Mouse (Mus musculus): Measurements from ENCODE around the gene Enox2. TPM values are rescaled to one million over a fixed set of nuclear protein-coding genes. Genes with fewer than 3 reads are reported as not detected.

Enox2 gene
- polyA plus RNA-seq, 1 experiment from 2014 or later: 7.4 TPM

DNA sequence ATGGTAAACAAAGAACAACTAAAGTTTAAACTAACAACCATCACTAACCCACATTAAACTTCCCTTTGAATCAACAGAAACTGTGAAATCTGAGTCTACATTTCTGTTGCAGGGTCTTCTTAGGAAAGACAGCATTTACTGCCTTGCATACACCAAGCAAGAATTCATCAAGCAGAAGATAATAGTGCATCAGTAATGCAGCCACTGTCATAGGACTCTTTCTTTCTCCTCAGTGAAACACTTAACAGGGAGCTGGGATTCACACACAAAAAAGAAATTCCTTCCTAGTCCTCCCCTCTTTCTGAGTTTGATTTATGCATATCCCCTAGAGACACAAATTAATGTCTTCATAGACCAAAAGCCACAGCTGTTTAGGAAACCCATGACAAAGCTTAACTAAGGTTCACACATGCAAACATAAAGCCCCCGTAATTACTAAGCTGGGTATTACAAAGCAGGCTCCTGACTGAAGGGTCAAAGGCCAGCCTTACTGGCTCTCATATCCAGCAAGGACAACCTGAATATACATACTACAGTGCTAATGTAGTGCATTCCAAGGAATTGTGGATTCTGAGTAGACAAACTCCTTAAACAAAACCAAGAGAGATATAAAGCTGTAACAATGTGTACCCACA is 62.1 kb downstream of the Enox2 start:
- 46% methylated on average over 1 of the region's 1 CpGs for WGBS
- no peak overlapping the region for H3K4me3 ChIP-seq (ENCODE audit: low read depth, low read length)
- H3K36me3 ChIP-seq (ENCODE audit: insufficient read depth): no peaks in the 10 kb centered on the region
- TF ChIP-seq CTCF (IDR thresholded peaks at IDR 0.05; ENCODE audit: low read depth): no peak
- H3K9me3 ChIP-seq (ENCODE audit: low read depth, low read length): no peaks in the 10 kb centered on the region
- no peak for ATAC-seq (ENCODE audit: insufficient read depth)
- no peaks in the 10 kb centered on the region for H3K27me3 ChIP-seq (ENCODE audit: insufficient read depth, low read length)
- H3K27ac ChIP-seq (ENCODE audit: low read depth): no peak overlapping the region
- no peak overlapping the region for H3K9ac ChIP-seq
- H3K4me2 ChIP-seq: no peak overlapping the region
- no peaks in the 10 kb centered on the region for H3K4me1 ChIP-seq (ENCODE audit: insufficient read depth)
- no peak for DNase-seq

DNA sequence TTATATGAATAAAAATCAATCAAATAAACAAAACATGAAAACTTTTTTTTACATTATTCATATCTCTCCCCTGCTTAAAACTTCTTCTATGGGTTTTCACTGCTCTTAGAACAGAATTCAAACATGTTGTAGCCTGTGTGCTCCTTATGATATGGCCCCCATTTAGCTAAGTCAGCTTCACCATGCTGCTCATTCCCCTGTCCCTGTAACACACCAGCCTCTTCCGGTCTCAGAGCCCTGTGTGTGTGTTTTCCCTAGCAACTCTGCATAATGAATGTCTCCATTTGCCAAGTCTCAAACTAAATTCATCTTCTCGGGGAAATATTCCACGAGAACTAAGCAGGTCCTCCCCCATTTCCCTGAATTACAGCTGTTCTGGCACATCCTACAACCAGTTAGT is 71.6 kb downstream of the Enox2 start:
- Histone ChIP-seq H3K9ac (no peak overlapping the region), H3K9me3 (ENCODE audit: low read depth, low read length) (no peaks in the 10 kb centered on the region), H3K36me3 (ENCODE audit: insufficient read depth) (no peaks in the 10 kb centered on the region), H3K27ac (ENCODE audit: low read depth) (no peak overlapping the region), H3K4me1 (ENCODE audit: insufficient read depth) (no peaks in the 10 kb centered on the region), H3K4me3 (ENCODE audit: low read depth, low read length) (no peak overlapping the region), H3K4me2 (no peak overlapping the region), H3K27me3 (ENCODE audit: insufficient read depth, low read length) (no peaks in the 10 kb centered on the region)
- 59% methylated on average over 3 of the region's 3 CpGs for WGBS
- no peak for TF ChIP-seq CTCF (IDR thresholded peaks at IDR 0.05; ENCODE audit: low read depth)
- DNase-seq: no peak
- ATAC-seq (ENCODE audit: insufficient read depth): no peak

DNA sequence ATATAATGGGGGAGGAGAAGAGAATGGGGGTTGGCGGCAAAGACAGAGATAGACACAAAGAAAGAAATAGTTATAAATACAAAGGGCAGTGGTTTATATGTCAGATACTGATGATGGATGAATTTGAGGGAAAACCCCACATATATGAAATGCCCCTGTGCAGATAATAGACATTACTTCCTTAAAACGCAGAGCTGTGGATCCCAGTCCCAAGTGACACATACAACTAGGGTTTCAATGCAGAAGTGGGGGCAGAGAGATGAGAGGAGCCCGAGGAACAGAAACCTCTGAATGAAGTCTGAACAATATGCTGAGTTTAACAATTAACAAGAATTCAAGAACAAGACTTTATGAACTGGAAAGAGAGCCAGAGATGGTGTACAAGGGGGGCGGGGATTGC is 91.7 kb downstream of the Enox2 start:
- TF ChIP-seq CTCF (IDR thresholded peaks at IDR 0.05; ENCODE audit: low read depth): no peak
- Histone ChIP-seq H3K36me3 (ENCODE audit: insufficient read depth) (no peaks in the 10 kb centered on the region), H3K4me1 (ENCODE audit: insufficient read depth) (no peaks in the 10 kb centered on the region), H3K4me3 (ENCODE audit: low read depth, low read length) (no peak overlapping the region), H3K27me3 (ENCODE audit: insufficient read depth, low read length) (no peaks in the 10 kb centered on the region), H3K4me2 (no peak overlapping the region), H3K9me3 (ENCODE audit: low read depth, low read length) (no peaks in the 10 kb centered on the region), H3K27ac (ENCODE audit: low read depth) (no peak overlapping the region), H3K9ac (no peak overlapping the region)
- ATAC-seq (ENCODE audit: insufficient read depth): no peak
- no peak for DNase-seq
- 76% methylated on average over 4 of the region's 4 CpGs for WGBS

DNA sequence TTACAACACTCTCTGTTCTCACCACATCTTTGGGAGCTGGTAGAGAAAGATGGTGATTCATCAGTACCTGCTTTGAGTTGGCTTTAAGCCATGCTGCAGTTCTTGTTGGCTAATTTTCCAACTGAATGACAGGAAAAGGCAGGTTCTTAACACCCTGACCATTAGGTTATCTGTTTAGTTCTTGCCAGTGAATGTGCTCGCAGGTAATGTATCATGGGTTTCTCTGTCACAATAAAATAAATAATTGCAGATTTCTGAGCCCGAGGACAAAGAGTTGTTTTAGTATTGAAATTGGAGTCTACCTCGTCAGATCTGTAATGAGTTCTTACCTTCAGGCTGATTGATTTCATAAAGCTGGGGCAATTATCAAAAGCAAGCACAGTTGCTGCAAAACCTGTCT is 106.9 kb downstream of the Enox2 start:
- no peak overlapping the region for H3K4me2 ChIP-seq
- 51% methylated on average over 3 of the region's 3 CpGs for WGBS
- no peaks in the 10 kb centered on the region for H3K27me3 ChIP-seq (ENCODE audit: insufficient read depth, low read length)
- no peak overlapping the region for H3K4me3 ChIP-seq (ENCODE audit: low read depth, low read length)
- H3K9me3 ChIP-seq (ENCODE audit: low read depth, low read length): no peaks in the 10 kb centered on the region
- TF ChIP-seq CTCF (IDR thresholded peaks at IDR 0.05; ENCODE audit: low read depth): no peak
- H3K27ac ChIP-seq (ENCODE audit: low read depth): no peak overlapping the region
- DNase-seq: no peak
- no peak for ATAC-seq (ENCODE audit: insufficient read depth)
- no peak overlapping the region for H3K9ac ChIP-seq
- no peaks in the 10 kb centered on the region for H3K36me3 ChIP-seq (ENCODE audit: insufficient read depth)
- H3K4me1 ChIP-seq (ENCODE audit: insufficient read depth): no peaks in the 10 kb centered on the region

DNA sequence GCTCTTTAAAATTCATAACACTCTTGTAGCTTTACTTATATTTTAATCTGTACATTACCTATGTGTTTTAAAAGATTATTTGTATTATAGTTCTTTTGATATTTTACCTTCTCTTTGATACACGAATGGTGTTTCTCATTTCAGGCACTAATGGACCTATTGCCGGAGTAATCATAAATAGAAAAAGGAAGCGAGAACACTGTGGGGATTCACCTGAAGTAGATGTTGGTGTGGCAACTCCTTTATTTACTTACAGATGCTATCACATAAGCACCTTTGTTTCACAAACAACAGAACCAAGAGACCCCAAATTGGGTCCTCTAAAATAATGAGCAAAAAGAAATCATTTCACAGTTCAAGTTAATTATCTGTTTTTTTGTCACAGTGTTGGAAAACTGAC is 109.4 kb downstream of the Enox2 start:
- H3K9ac ChIP-seq: no peak overlapping the region
- no peaks in the 10 kb centered on the region for H3K27me3 ChIP-seq (ENCODE audit: insufficient read depth, low read length)
- TF ChIP-seq CTCF (IDR thresholded peaks at IDR 0.05; ENCODE audit: low read depth): no peak
- no peak overlapping the region for H3K4me2 ChIP-seq
- ATAC-seq (ENCODE audit: insufficient read depth) (no peak), DNase-seq (no peak)
- no peaks in the 10 kb centered on the region for H3K4me1 ChIP-seq (ENCODE audit: insufficient read depth)
- no peaks in the 10 kb centered on the region for H3K36me3 ChIP-seq (ENCODE audit: insufficient read depth)
- WGBS: 89% methylated on average over 3 of the region's 3 CpGs
- H3K27ac ChIP-seq (ENCODE audit: low read depth): no peak overlapping the region
- no peaks in the 10 kb centered on the region for H3K9me3 ChIP-seq (ENCODE audit: low read depth, low read length)
- no peak overlapping the region for H3K4me3 ChIP-seq (ENCODE audit: low read depth, low read length)

DNA sequence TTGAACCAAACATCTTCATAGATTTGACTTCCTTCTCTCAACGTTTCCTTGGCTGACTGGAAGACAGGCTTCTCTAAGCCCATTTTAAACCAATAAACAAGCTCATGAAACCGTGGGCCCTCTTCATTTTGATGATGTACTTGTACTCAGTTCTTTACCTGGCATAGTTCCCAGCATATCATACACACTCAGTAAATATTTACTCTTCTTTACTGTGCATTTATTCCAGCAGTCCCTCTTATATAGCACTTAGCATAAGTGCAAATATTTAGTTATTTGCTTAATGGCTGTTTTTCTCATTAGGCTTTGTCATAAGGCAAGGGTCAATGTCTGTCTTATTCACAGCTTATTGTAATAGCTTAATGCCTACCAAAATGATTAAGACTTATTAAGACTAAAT is 133.8 kb downstream of the Enox2 start:
- Histone ChIP-seq H3K36me3 (ENCODE audit: insufficient read depth) (no peaks in the 10 kb centered on the region), H3K27me3 (ENCODE audit: insufficient read depth, low read length) (no peaks in the 10 kb centered on the region), H3K4me2 (no peak overlapping the region), H3K9ac (no peak overlapping the region), H3K27ac (ENCODE audit: low read depth) (no peak overlapping the region), H3K4me3 (ENCODE audit: low read depth, low read length) (no peak overlapping the region), H3K9me3 (ENCODE audit: low read depth, low read length) (no peaks in the 10 kb centered on the region), H3K4me1 (ENCODE audit: insufficient read depth) (no peaks in the 10 kb centered on the region)
- DNase-seq (peak; percentile 61), ATAC-seq (ENCODE audit: insufficient read depth) (peak; percentile 66; the same call in 1 of the 2 replicates)
- TF ChIP-seq CTCF (IDR thresholded peaks at IDR 0.05; ENCODE audit: low read depth): no peak
- 19% methylated on average over 2 of the region's 2 CpGs for WGBS

DNA sequence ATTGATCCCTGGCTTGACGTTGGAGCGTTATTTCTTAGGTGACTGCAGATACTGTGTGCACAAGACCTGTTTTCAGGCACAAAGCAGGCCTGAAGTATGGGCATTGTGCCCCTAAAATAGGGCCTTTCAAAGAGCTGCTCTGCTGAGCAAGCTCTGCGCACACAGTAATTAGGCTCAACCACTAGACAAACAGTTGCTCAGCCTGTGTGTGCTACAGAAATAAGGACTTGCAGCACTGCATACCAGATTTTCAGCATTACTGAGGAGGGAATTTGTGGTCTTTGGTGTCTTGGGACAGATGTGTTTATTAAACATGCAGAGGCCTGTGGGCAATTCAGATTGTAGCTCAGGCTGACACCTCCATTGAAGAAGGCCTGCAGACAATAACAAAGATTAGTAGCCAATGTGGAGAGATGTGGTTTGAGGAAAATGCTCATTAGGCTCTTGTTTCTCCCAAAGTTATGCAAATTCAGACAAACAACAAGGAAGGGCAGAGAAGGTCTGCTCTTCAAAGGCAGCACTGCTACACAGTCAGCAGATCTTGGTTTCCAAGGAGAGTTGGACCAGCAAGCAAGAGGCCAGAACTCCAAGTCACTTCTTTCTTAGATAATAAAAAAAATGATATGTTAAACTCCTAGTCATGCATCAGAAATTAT is 163.2 kb downstream of the Enox2 start:
- peak; percentile 2 for DNase-seq
- 80% methylated on average over 3 of the region's 3 CpGs for WGBS
- no peak overlapping the region for H3K4me2 ChIP-seq
- H3K27ac ChIP-seq (ENCODE audit: low read depth): no peak overlapping the region
- no peak for TF ChIP-seq CTCF (IDR thresholded peaks at IDR 0.05; ENCODE audit: low read depth)
- no peaks in the 10 kb centered on the region for H3K4me1 ChIP-seq (ENCODE audit: insufficient read depth)
- no peaks in the 10 kb centered on the region for H3K27me3 ChIP-seq (ENCODE audit: insufficient read depth, low read length)
- H3K4me3 ChIP-seq (ENCODE audit: low read depth, low read length): no peak overlapping the region
- no peak for ATAC-seq (ENCODE audit: insufficient read depth)
- H3K9me3 ChIP-seq (ENCODE audit: low read depth, low read length): no peaks in the 10 kb centered on the region
- no peak overlapping the region for H3K9ac ChIP-seq
- H3K36me3 ChIP-seq (ENCODE audit: insufficient read depth): no peaks in the 10 kb centered on the region

Measured in lung, embryonic 14.5 days (tissue).